Mouse (Mus musculus) adrenal gland, adult 10 weeks (tissue): Measurements from ENCODE around the gene Mup21. TPM values are rescaled to one million over a fixed set of nuclear protein-coding genes. Genes with fewer than 3 reads are reported as not detected.

Source experiments
- polyA plus RNA-seq: library from polyadenylated mRNA; stranded (reverse); fragments of 350-450 nt; fragmentation: Illumina TruSeq; extraction: RNeasy Lipid Tissue Mini Kit (QIAGEN cat#74804); gene quantifications from one replicate; pipeline ENCODE4 v1.2.3, GENCODE M21; 2014; ENCODE audit warnings: low read depth, low replicate concordance

Gene Mup21
- not detected for polyA plus RNA-seq

GRCm38 (mm10) chr4:62150811-62151210 is at the start of gene Mup21:
Gene Mup21, minus strand, starts transcription at chr4:62150863.

Other genes with a start within 250 kb of the Mup21 start
- not detected for gene Mup20, start 96.7 kb downstream of the Mup21 start, polyA plus RNA-seq
- gene Mup3, start 63.5 kb downstream of the Mup21 start, polyA plus RNA-seq = 3.6 TPM
- gene Zfp37, start 80.2 kb upstream of the Mup21 start, polyA plus RNA-seq = 17.8 TPM
- gene Slc31a2, start 111.7 kb upstream of the Mup21 start, polyA plus RNA-seq = 26.8 TPM
- 17.0 TPM for gene Fkbp15, start 209.7 kb upstream of the Mup21 start, polyA plus RNA-seq
- 147 TPM for gene Slc31a1, start 209.9 kb upstream of the Mup21 start, polyA plus RNA-seq